Mouse (Mus musculus): ENCODE data around the gene Tlnrd1.
A peak's percentile ranks its signal among the peaks of the same experiment; 100 is the strongest.
"Not testable (repeated sequence)": the region's sequence is repeated elsewhere in the genome, so short reads cannot be mapped to it uniquely, and the experiment has no call there.

Tlnrd1 gene

GRCm38 (mm10) chr7:83884021-83884658 lies at the start of gene Tlnrd1, which contains the start of gene Mesd:
TSS of gene Tlnrd1 (minus strand) at chr7:83884305.
TSS of gene Mesd (plus strand) at chr7:83884466.
- peak; percentile 87 for DNase-seq

DNA sequence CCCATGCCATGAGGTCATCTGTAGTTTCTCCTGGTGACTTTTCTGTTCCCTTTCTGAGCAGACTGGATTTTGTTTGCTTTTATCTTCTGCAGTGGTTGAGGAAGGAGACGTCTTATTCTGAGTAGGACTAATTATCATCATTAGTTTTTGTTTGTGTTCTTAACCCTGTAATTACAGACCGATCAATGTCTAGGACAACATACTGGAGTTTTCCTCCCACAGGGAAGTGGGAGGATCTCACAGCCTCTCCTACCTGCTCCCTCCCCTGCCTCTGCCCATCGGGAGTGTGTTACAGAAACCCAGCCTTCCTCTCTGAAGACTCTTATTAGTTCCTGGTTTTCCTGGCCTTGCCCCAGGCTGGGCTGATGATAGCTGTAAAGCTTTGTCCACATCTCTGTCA lies 37.5 kb upstream of the Tlnrd1 start:
- DNase-seq: no peak

- no peak for DNase-seq
Observed at GRCm38 (mm10) chr7:83920241-83920640, 36.1 kb upstream of the Tlnrd1 start.

DNA sequence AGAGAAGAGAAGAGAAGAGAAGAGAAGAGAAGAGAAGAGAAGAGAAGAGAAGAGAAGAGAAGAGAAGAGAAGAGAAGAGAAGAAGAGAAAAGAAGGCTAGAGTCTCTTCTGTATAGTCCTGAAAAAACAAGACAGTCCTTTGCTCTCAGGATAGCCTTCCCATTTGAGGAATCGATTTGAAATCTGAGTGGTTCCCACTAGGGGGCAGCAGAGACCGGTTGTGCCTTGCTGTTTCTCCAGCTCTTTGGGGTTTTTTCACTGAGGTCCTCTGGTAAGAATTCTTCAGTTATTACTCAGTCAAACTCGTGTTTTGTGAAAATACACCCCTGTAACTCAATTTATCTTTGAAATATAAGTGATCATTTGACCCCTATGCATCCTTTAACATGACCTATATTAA lies 30.5 kb upstream of the Tlnrd1 start:
- peak; percentile 77 for DNase-seq

- no peak for DNase-seq
Observed at GRCm38 (mm10) chr7:83913995-83914394, 29.9 kb upstream of the Tlnrd1 start.

GRCm38 (mm10) chr7:83913405-83913932 lies 29.4 kb upstream of the Tlnrd1 start:
- no peak for DNase-seq

DNA sequence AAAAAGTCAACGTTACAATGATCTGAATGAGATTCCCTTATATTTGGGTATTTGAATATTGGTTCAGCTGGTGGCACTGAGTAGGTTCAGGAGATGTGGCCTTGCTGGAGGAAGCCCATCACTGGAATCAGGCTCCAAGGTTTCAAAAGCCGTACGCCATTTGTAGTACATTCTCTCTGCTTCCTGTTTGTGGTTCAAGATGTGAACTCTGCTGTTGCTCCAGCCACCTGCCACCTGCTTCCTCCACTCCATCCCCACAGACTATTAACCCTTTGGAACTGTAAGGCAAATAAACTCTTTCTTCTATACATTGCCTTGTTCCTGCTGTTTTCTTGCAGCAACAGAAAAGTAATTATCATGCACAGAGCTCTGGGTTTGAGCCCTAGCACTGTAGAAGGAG lies 27.8 kb upstream of the Tlnrd1 start:
- peak; percentile 30 for DNase-seq

GRCm38 (mm10) chr7:83904831-83905230 lies 20.7 kb upstream of the Tlnrd1 start:
- no peak for DNase-seq

DNA sequence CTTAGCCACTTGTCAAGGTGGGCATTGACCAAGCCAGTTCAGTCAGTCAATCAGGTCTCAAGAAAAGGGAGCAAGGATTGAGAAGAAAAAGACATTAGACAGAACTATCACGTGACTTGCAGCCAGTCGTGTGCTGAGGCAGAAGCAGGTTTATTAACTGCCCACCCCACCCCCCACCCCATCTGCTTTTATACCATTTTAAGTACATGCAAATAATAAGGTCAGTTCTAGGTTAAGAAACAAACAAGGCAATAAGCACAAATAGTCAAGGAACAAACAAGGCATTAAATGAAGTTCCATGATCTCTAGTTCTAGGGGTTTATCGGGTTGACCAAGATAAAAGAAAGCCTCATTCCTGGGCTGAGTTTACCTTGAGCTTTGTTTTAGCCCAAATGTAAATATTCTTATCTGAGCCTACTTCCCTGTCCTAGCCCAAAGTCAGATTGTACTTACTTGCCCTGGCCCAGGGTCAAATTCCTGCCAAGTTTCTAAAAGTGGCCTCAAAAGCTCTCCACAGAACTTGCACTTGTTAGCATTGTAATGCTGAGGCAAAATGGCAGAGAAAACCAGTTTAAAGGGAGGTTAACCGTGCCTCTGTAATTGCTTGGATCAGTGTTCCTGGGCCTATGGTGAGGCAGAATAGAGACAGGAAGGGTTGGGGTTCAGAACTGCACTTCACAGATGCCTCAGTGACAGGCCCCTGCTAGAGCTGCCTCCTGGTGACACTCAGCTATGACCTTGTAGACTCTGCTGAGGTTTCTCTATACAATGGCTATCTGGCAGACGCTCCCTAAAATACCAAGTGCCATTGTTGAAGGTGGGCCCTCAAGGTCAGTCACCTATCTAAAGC lies 18.4 kb upstream of the Tlnrd1 start:
- DNase-seq: no peak

GRCm38 (mm10) chr7:83901425-83901824 lies 17.3 kb upstream of the Tlnrd1 start:
- no peak for DNase-seq

DNA sequence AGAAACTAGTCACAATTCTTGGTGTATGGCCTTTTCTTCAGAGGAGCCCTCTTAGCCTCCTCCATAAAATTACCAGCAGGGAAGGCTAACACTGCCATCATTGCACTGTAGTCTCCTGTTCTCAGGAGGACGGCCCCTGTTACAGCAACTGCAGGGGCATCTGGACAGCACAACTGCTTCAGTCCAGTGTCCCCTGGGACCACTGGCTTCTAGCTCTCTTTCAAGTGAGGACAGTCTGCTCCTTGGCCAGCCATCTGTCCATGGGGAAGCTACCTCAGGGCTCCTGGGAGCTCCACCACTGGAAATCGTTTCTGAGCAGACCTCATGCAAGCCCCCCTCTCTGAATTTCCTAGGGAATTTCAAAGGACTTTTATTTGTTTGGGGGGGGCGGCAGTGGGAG lies 16.4 kb upstream of the Tlnrd1 start:
- DNase-seq: no peak

GRCm38 (mm10) chr7:83898267-83898666 lies 14.2 kb upstream of the Tlnrd1 start:
- DNase-seq: no peak

DNA sequence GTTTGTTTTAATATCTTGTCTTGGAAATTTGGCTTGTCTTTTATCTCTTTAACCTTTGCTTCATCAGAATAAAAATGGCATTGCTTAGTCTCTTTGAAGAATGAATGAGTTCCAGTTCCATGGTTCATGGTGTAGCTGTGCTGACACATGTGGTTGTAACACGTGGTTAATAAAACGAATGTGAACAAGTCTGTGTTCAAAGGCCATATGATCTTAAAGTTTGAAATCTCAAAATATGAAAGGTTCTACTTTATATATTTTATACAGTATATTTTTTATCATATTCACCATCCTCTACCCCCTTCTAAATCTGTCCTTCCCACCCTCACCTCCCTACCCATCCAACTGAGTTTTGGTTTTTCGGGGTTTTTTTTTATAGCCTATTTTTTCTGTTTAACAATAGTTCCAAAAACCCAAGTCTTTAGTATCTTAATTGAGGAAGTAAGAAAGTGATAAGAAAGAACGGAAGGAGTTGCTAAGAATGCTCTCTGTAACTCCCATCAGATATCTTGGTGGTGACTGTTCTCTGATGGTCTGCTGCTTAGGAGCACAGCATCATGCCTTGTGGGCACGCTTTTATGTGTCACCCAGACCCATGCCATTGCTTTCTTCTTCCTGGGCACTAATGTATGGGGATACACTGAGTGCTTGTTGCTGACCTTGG lies 12.1 kb upstream of the Tlnrd1 start:
- no peak for DNase-seq

DNA sequence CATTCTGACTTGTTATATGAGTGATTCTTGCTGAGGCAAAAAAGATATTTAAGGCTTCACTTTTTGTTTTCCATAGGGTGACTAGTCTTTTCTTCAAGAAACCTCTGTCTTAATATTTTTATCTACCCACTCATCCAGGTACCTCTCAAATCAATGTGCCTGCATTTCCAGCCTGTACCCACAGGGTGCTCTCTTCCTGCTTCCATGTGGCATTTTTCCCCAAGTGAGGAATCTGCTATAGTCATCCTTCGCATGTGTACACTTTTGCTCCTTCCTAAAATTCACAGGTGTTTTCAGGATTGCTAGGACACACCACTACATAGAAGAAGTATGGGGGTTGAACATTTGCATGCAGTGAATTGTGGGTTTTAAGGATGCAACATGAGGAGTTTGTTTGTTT lies 10.2 kb upstream of the Tlnrd1 start:
- DNase-seq: no peak

- DNase-seq: no peak
Observed at GRCm38 (mm10) chr7:83892333-83892669, 8.2 kb upstream of the Tlnrd1 start.

GRCm38 (mm10) chr7:83891433-83892332 lies 7.6 kb upstream of the Tlnrd1 start:
- DNase-seq: peak; percentile 100

GRCm38 (mm10) chr7:83889946-83890345 lies 5.8 kb upstream of the Tlnrd1 start:
- not testable (repeated sequence) for DNase-seq

- DNase-seq: no peak
Observed at GRCm38 (mm10) chr7:83889383-83889782, 5.3 kb upstream of the Tlnrd1 start.

GRCm38 (mm10) chr7:83886366-83887129 lies 2.4 kb upstream of the Tlnrd1 start:
- peak; percentile 14 for DNase-seq

DNA sequence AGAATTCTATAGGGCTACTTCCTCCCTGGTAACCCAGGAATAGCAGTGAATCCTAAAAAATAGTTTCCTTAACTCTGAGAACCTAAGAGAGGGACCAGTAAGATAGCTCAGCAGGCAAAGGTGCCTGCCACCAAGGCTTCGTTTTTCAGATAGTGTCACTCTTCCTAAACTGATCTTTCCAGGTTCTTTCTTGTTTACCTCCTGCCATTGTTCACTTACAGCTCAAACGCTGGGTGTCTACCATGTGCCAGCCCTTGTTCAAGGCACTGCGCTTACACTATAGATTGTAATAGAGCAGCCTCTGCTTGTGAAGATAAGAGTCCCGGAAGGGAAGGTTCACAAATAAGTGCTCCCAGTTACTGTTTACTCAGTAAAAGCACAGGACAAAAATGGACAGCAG lies 1.7 kb upstream of the Tlnrd1 start:
- DNase-seq: no peak

GRCm38 (mm10) chr7:83884921-83885532 lies 922 bp upstream of the Tlnrd1 start:
- DNase-seq: no peak

All from thymus, postnatal 25 days (tissue).